10 mouse cellular contexts compared by ENCODE assay signal in the genomic region with DNA sequence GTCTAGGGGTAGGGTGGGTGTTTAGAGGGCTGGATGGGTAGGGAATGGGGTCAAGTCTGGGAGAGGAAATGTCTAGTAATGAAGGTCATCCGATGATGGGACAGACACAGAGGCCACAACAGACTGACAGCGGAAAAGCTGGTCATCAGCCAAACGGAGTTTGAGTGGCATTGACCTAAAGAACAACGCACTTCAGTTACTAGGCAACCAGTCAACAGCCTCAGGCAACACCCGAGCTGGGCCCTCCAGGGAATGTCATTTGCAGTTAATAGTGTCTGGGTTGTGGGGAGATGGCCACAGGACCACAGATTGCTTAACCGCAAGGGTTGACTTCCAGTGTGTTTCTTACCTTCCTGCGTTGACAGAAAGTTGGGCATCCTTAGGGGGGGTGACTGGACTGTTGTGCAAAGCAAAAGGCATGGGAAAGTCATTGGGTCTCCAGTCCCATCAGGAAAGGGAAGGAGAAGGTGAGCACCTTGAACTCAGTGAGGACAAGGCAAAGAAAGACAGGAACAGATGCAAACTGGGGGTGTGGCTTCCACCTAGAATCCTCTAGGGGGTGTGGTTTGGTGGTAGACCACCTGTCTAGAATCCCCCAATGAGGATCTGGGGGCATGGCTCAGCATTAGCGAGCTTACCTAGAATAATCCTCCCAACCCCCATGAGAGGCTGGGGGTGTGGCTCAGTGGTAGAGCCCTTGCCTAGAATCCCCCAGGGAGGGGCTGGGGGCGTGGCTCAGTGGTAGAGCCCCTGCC. TPM values are rescaled to one million over a fixed set of nuclear protein-coding genes. Genes with fewer than 3 reads are reported as not detected.
DNase-seq lines count a peak whose midpoint lies in the region; ATAC-seq and TF ChIP-seq lines count a peak whose summit lies in the region.
"Had no signal": no experiment of that assay in that cellular context is flagged by ENCODE, and none has a peak within 500 bp of the region (broad histone marks: within the 10 kb centered on the region; RNA-seq: fewer than 3 reads in every experiment).

No protein-coding gene starts in this region.

- peaks cover 30% of the 10 kb centered on the region for H3K36me3 ChIP-seq in midbrain, embryonic 14.5 days (ENCODE audit: control insufficient read depth, insufficient read depth, low read length)
- H3K36me3 ChIP-seq in midbrain, postnatal 0 days (ENCODE audit: insufficient read depth, low read length): peaks cover 19% of the 10 kb centered on the region
- no peaks in the 10 kb centered on the region for H3K36me3 ChIP-seq in embryonic facial prominence, embryonic 11.5 days (replicated peaks; ENCODE audit: control insufficient read depth, insufficient read depth, low read depth, low read length)
- no peaks in the 10 kb centered on the region for H3K36me3 ChIP-seq in hindbrain, postnatal 0 days (ENCODE audit: insufficient read depth, low read length)

- DNase-seq in midbrain, embryonic 14.5 days: peak; percentile 62
- no peak for DNase-seq in midbrain, postnatal 0 days (ENCODE audit: low spot score)
- DNase-seq in embryonic facial prominence, embryonic 11.5 days (ENCODE audit: low spot score): peak; percentile 22
- DNase-seq in hindbrain, postnatal 0 days (ENCODE audit: low spot score): peak; percentile 34
- DNase-seq in layer of hippocampus, adult 18-20 months (ENCODE audit: low spot score in 2 of 2): no peak
- no peak for DNase-seq in layer of hippocampus, postnatal 25 days (ENCODE audit: extremely low spot score in 1 of 2, low spot score in 1 of 2)
- DNase-seq in right cerebral cortex, postnatal 10 days (ENCODE audit: low spot score in 2 of 2): no peak
- DNase-seq: cerebellum, adult 9-11 months; kidney, postnatal 4 days; thymus, postnatal 14 days had no signal

- no peak overlapping the region for H3K27ac ChIP-seq in midbrain, embryonic 14.5 days (replicated peaks; ENCODE audit: low read depth, low read length)
- no peak overlapping the region for H3K27ac ChIP-seq in midbrain, postnatal 0 days (ENCODE audit: low read depth, low read length)
- no peak overlapping the region for H3K27ac ChIP-seq in embryonic facial prominence, embryonic 11.5 days (replicated peaks; ENCODE audit: low read depth, low read length)
- H3K27ac ChIP-seq in hindbrain, postnatal 0 days: no peak overlapping the region

- no peak overlapping the region for H3K4me2 ChIP-seq in midbrain, embryonic 14.5 days (ENCODE audit: low read length)
- H3K4me2 ChIP-seq in midbrain, postnatal 0 days (ENCODE audit: low read depth, low read length, poor library complexity, severe bottlenecking): no peak overlapping the region
- no peak overlapping the region for H3K4me2 ChIP-seq in embryonic facial prominence, embryonic 11.5 days (ENCODE audit: low read depth, low read length)
- no peak overlapping the region for H3K4me2 ChIP-seq in hindbrain, postnatal 0 days (ENCODE audit: low read depth, low read length)

- no peaks in the 10 kb centered on the region for H3K9me3 ChIP-seq in midbrain, embryonic 14.5 days (ENCODE audit: control insufficient read depth, low read length)
- no peaks in the 10 kb centered on the region for H3K9me3 ChIP-seq in midbrain, postnatal 0 days (ENCODE audit: low read length)
- H3K9me3 ChIP-seq in embryonic facial prominence, embryonic 11.5 days (replicated peaks; ENCODE audit: control insufficient read depth, low read length): no peaks in the 10 kb centered on the region
- H3K9me3 ChIP-seq in hindbrain, postnatal 0 days (ENCODE audit: low read length): no peaks in the 10 kb centered on the region

- H3K4me1 ChIP-seq in midbrain, embryonic 14.5 days (ENCODE audit: control insufficient read depth, insufficient read depth, low read length): no peaks in the 10 kb centered on the region
- no peaks in the 10 kb centered on the region for H3K4me1 ChIP-seq in midbrain, postnatal 0 days (ENCODE audit: insufficient read depth, low read length)
- H3K4me1 ChIP-seq in embryonic facial prominence, embryonic 11.5 days (ENCODE audit: control insufficient read depth, insufficient read depth, low read length): no peaks in the 10 kb centered on the region
- H3K4me1 ChIP-seq in hindbrain, postnatal 0 days (ENCODE audit: insufficient read depth, low read length): peaks cover 3% of the 10 kb centered on the region; the same call in 1 of the 2 replicates

- no peak for TF ChIP-seq CTCF in midbrain, postnatal 0 days (IDR thresholded peaks at IDR 0.05)
- TF ChIP-seq CTCF in hindbrain, postnatal 0 days (IDR thresholded peaks at IDR 0.05; ENCODE audit: low read depth): no peak

- ATAC-seq in midbrain, embryonic 14.5 days (ENCODE audit: low FRiP score, low TSS enrichment): no peak
- ATAC-seq in midbrain, postnatal 0 days (ENCODE audit: low FRiP score): no peak
- no peak for ATAC-seq in embryonic facial prominence, embryonic 11.5 days (replicated peaks; ENCODE audit: insufficient number of reproducible peaks, low FRiP score, low TSS enrichment, low read depth)
- no peak for ATAC-seq in hindbrain, postnatal 0 days

- H3K4me3 ChIP-seq in midbrain, embryonic 14.5 days (replicated peaks; ENCODE audit: low read depth, low read length): no peak overlapping the region
- H3K4me3 ChIP-seq in midbrain, postnatal 0 days (ENCODE audit: low read depth, low read length): no peak overlapping the region
- H3K4me3 ChIP-seq in embryonic facial prominence, embryonic 11.5 days (ENCODE audit: low read depth, low read length): no peak overlapping the region
- H3K4me3 ChIP-seq in hindbrain, postnatal 0 days (ENCODE audit: low read length): no peak overlapping the region

- no peak overlapping the region for H3K9ac ChIP-seq in midbrain, embryonic 14.5 days (replicated peaks; ENCODE audit: low read length)
- no peak overlapping the region for H3K9ac ChIP-seq in midbrain, postnatal 0 days (replicated peaks; ENCODE audit: low read length, poor library complexity, severe bottlenecking)
- H3K9ac ChIP-seq in embryonic facial prominence, embryonic 11.5 days (replicated peaks; ENCODE audit: low read length): no peak overlapping the region
- H3K9ac ChIP-seq in hindbrain, postnatal 0 days (replicated peaks; ENCODE audit: low read length): no peak overlapping the region

- H3K27me3 ChIP-seq in midbrain, embryonic 14.5 days (ENCODE audit: control insufficient read depth, insufficient read depth, low read length): no peaks in the 10 kb centered on the region
- H3K27me3 ChIP-seq in midbrain, postnatal 0 days (ENCODE audit: insufficient read depth, low read length): no peaks in the 10 kb centered on the region
- H3K27me3 ChIP-seq in embryonic facial prominence, embryonic 11.5 days (ENCODE audit: control insufficient read depth, insufficient read depth, low read length): no peaks in the 10 kb centered on the region
- no peaks in the 10 kb centered on the region for H3K27me3 ChIP-seq in hindbrain, postnatal 0 days (ENCODE audit: insufficient read depth, low read length)

- WGBS in midbrain, embryonic 14.5 days: 54% methylated on average over 9 of the region's 9 CpGs
- WGBS in midbrain, postnatal 0 days: 51% methylated on average over 8 of the region's 9 CpGs
- 64% methylated on average over 9 of the region's 9 CpGs for WGBS in embryonic facial prominence, embryonic 11.5 days
- WGBS in hindbrain, postnatal 0 days: 45% methylated on average over 8 of the region's 9 CpGs

RNA-seq across cellular contexts. Expression of a gene that starts 21.8 kb away (rescaled TPM):
- 31.7 and 33.2 TPM in 2 replicates for polyA plus RNA-seq in midbrain, embryonic 14.5 days (2014; fragmentation: Nextera tagmentation; extraction: Ambion mirVana)
- 32.3 and 33.6 TPM in 2 replicates for total RNA-seq in midbrain, postnatal 0 days (2014; rRNA removed)
- 27.0 and 27.6 TPM in 2 replicates for polyA plus RNA-seq in midbrain, postnatal 0 days (2015; fragmentation: Nextera tagmentation; extraction: Ambion mirVana)
- polyA plus RNA-seq in embryonic facial prominence, embryonic 11.5 days (2014; fragmentation: Nextera tagmentation; extraction: Ambion mirVana): 8.4 and 9.2 TPM in 2 replicates
- total RNA-seq in hindbrain, postnatal 0 days (2014; rRNA removed): 27.4 and 27.5 TPM in 2 replicates
- 21.1 and 21.8 TPM in 2 replicates for polyA plus RNA-seq in hindbrain, postnatal 0 days (2015; fragmentation: Nextera tagmentation; extraction: Ambion mirVana)
- total RNA-seq in layer of hippocampus, adult 18-20 months (2021): 10 to 100 TPM; 75.2 to 76.4 TPM
- 10 to 100 TPM; 64.5 to 69.2 TPM for total RNA-seq in layer of hippocampus, postnatal 25 days (2021)

RNA-seq across cellular contexts. Expression of a gene that starts 55.3 kb away (rescaled TPM):
- polyA plus RNA-seq in midbrain, embryonic 14.5 days (2014; fragmentation: Nextera tagmentation; extraction: Ambion mirVana): 16.2 and 22.8 TPM in 2 replicates
- 15.1 and 16.2 TPM in 2 replicates for total RNA-seq in midbrain, postnatal 0 days (2014; rRNA removed)
- polyA plus RNA-seq in midbrain, postnatal 0 days (2015; fragmentation: Nextera tagmentation; extraction: Ambion mirVana): 20.1 and 21.2 TPM in 2 replicates
- polyA plus RNA-seq in embryonic facial prominence, embryonic 11.5 days (2014; fragmentation: Nextera tagmentation; extraction: Ambion mirVana): 28.0 and 31.7 TPM in 2 replicates
- total RNA-seq in hindbrain, postnatal 0 days (2014; rRNA removed): 20.6 and 23.0 TPM in 2 replicates
- polyA plus RNA-seq in hindbrain, postnatal 0 days (2015; fragmentation: Nextera tagmentation; extraction: Ambion mirVana): 21.5 and 21.7 TPM in 2 replicates
- 10 to 100 TPM; 13.7 to 14.4 TPM for total RNA-seq in layer of hippocampus, adult 18-20 months (2021)
- total RNA-seq in layer of hippocampus, postnatal 25 days (2021): 10 to 100 TPM; 14.0 to 15.7 TPM

Comparison
In these comparisons a context has a peak if more than half of its experiments do, and no peak if none do; other contexts are left out.
1. DNase-seq: peak in midbrain, embryonic 14.5 days (single experiment), embryonic facial prominence, embryonic 11.5 days (single experiment) and hindbrain, postnatal 0 days (single experiment); none in midbrain, postnatal 0 days (single experiment), layer of hippocampus, adult 18-20 months (0 of 2), layer of hippocampus, postnatal 25 days (0 of 2) and right cerebral cortex, postnatal 10 days (0 of 2).